Mouse (Mus musculus) liver, adult 2 months (tissue): ENCODE results near the gene Imp3.
"Not testable (repeated sequence)": the region's sequence is repeated elsewhere in the genome, so short reads cannot be mapped to it uniquely, and the experiment has no call there.

ENCODE experiments used
- CTCF ChIP-seq: fragments of 200-500 bp; IDR thresholded peaks from 2 replicates; pipeline ENCODE4 v1.5.1; 2011; ENCODE audit warnings: low read depth, low read length, control low read depth
- POLR2A ChIP-seq: fragments of 200-500 bp; IDR thresholded peaks from 2 replicates; pipeline ENCODE4 v1.6.1; 2011; ENCODE audit warnings: low read length, control low read depth; ENCODE audit not compliant: insufficient read depth; ENCODE audit errors: extremely low read depth

DNA sequence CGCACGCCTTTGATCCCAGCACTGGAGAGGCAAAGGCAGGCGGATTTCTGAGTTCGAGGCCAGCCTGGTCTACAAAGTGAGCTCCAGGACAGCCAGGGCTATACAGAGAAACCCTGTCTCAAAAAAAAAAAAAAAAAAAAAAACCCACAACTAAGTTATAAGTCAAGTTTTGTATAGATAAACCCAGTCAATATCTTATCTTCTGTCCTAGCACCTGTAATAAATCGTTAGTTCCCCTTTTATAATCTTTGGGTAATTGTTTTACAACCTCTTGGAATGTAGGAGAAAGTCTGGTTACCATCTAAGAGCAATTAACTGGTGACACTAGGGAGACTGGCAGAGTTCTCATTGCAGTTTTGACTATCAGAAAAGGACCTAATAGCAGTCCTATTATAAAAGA lies 11.4 kb downstream of the Imp3 start:
- not testable (repeated sequence) for TF ChIP-seq CTCF, POLR2A
